Mouse (Mus musculus) left cerebral cortex, postnatal 14 days (tissue): Measurements from ENCODE around the gene Melk. TPM values are rescaled to one million over a fixed set of nuclear protein-coding genes. Genes with fewer than 3 reads are reported as not detected.
A peak's percentile ranks its signal among the peaks of the same experiment; 100 is the strongest.

Experiments
- DNase-seq, 2 experiments: peaks; one replicate each; pipeline ENCODE4 v3.0.0; 2021 to 2022; ENCODE audit warnings: low spot score in 2 of 2, mixed read lengths in 1 of 2
- intact Hi-C: fragments of 180-260 bp; cut with DNase I; formaldehyde crosslinking; loops from one replicate; pipeline ENCODE4 v1.15.1; 2025
- long read RNA-seq, 2 experiments: library from polyadenylated mRNA; stranded (forward); transcript quantifications; one replicate each; pipeline ENCODE4 v2.0.0; 2021
- total RNA-seq, 2 experiments: library from RNA; stranded (reverse); gene quantifications; 2 replicates each; pipeline ENCODE4 v1.2.3; 2021

Melk gene
- under 1 TPM; 0.64 to 0.82 TPM for total RNA-seq
- long read RNA-seq, experiment 1, partial matches to known transcripts, result 0 of 1 reads
- long read RNA-seq, experiment 1, other reads (novel, unspliced or antisense), result 0 of 1 reads
- long read RNA-seq, experiment 2, result 0 reads

- peak; percentile 41 to 56 for DNase-seq
- intact Hi-C loops, result no loop called here
These were observed at the start of gene Melk for GRCm38 (mm10) chr4:44300781-44301750. Gene Melk, plus strand, starts transcription at chr4:44300876.

DNA sequence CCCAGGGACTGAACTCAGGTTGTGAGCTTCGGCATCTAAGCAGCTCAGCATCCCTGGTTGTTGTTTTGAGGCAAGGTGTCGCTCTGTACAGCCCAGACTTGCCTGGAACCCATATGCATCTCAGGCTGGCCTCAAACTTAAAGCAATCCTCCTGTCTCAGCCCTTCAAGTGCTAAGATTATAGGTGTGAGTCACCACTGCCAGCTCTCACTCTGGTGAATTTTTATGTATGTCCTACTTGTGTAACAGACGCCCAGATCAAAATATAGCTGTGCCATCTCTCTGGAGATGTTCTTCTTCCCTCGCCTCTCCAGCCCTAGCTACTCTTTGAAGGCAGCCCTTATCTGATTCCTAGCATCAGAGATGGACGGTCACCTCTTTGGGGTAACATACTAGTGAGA lies 49.2 kb upstream of the Melk start:
- intact Hi-C loops, result no loop called here
- peak; percentile 18 to 25 for DNase-seq

- intact Hi-C loops, result no loop called here
- peak; percentile 45 to 50 for DNase-seq
These were observed 48.4 kb upstream of the Melk start for GRCm38 (mm10) chr4:44251966-44252916.

GRCm38 (mm10) chr4:44253191-44253590 lies 47.5 kb upstream of the Melk start:
- intact Hi-C loops, result no loop called here
- no peak for DNase-seq

DNA sequence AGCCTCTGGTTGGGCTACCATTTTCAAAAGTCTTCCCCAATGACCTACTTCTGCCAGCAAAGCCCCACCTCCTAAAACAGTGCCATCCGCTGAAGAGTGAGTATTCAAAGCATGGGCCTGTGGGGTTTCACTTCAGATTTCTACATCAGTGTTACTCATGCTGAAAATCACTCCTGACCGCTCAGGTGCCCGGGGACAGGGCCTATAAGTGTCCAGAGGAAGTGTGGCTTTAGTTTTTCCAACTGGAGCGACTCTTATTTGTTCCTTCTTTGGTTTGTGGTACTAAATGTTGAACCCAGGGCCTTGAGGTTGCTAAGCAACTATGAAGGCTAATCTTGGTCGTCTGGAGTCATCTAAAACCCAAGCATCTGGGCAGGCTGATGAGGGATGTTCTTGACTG lies 46.1 kb upstream of the Melk start:
- no peak for DNase-seq
- intact Hi-C loops, result no loop called here

GRCm38 (mm10) chr4:44259126-44259525 lies 41.5 kb upstream of the Melk start:
- no peak for DNase-seq
- intact Hi-C loops, result no loop called here

DNA sequence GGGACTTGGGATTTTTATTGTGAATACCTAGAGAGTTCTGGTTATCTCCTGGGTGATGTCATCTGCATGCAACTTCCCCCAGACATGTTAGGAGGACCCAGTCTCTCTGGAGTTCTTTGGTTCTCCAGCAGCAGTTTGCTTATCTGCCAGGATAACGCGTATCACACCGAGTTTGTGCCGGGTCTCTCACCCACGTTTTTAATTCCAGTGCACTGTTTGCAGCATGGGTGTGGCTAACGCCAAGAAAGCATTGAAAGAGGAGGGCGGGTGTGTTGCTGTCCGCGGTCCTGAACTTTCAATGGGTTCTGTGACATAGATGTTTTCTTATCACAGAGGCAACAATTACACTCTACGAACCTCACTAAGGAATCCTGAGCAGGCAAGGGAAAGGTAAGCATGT lies 40.4 kb upstream of the Melk start:
- intact Hi-C loops, result no loop called here
- no peak for DNase-seq

- DNase-seq, result no peak
- intact Hi-C loops, result no loop called here
These were observed 35.2 kb upstream of the Melk start for GRCm38 (mm10) chr4:44265500-44265899.

- no peak for DNase-seq
- intact Hi-C loops, result no loop called here
These were observed 33.2 kb upstream of the Melk start for GRCm38 (mm10) chr4:44267437-44267836.

DNA sequence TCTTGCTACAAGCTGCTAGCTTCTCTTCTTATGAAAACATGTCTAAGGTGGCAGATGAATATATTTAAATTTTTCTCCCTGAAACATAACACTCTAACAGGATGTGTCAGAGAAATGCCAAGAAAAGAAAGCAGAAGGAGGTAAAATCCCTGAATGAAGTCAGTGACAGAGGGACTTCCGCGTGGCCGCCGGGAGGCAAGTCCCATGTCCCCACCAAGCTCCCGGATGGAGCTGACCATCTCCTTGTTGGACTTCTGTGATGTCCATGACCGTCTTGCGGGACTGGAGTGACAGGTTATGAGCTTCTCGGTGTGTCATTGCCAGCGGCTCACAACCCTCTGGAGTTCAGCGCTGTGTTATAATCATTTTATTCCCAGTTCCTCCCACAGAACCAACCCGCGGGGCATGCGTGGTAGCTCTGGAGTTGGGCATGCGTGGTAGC lies 31.3 kb upstream of the Melk start:
- peak; percentile 15 to 42 for DNase-seq
- intact Hi-C loops, result no loop called here

DNA sequence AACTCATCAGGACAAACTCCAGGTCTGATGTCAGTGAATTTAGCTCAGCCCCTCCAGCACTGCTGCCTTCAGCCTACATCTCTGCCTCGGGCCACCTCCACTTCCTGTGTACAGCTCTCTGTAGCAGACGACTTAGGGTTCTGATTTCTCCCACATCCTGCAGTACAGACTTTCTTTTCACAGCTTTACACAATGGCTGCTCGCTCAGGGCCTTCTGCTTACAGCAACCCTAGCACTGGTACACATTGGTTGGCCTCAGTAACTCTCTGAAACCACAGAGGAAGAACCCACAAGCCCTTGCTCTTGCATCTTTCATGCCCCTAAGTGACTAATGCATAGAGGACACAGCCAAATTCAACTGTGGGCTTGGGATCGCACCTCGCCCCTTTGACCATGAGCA lies 29.5 kb upstream of the Melk start:
- DNase-seq, result no peak
- intact Hi-C loops, result no loop called here

DNA sequence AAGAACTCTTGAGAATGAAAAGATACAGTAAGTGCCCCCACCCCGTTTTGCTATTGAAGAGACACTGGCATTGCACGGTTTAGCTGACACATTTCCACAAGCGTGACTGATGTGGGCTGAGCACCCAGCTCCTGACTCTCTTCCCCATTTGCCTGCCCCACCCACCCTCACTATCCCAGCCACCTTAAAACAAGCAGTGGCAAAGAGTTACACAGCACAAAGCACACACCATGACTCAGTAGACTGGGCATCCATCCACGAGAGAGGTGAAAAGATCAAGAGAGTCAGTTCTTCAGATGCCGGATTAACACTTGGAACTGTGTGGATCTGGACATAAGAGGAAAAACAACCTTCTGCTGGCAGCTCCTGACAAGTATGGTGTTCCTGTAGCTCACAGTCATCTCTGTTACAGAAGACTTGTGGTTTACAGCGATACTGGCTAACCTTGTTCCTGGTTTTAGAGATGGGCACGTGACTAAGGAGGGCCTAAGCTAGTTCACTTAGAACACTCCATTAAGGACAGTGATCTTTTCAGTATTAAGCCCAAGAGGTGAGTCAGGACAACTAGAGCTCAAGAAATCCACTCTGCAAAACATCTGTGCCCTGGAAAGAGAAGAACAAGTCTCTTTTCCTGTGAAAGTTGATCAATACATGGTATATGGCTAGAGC lies 18.9 kb upstream of the Melk start:
- no peak for DNase-seq
- intact Hi-C loops, result no loop called here

DNA sequence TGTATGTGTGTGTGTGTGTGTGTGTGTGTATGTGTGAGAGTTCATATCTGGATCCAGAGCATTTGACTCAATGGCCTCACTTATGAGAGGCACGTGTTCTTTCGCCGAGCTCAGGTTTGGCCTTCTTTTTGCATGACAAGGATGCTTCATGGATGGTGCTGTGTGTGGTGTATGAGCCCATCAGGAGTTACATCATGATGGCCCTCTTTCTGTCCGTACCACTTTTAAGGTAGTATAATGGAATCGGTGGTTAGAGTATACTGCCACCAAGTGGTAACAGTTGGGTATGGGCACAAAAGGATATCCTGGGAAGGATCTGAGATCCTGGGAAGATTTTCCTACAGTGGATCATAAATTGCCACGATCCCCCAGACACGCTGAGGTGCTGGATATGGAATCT lies 8.1 kb upstream of the Melk start:
- intact Hi-C loops, result loop anchor here (1.0 to 5.0 kb wide), 2 partner anchors 119 to 220 kb away; no protein-coding TSS in a partner anchor

GRCm38 (mm10) chr4:44295837-44296236 lies 4.8 kb upstream of the Melk start:
- intact Hi-C loops, result no loop called here
- DNase-seq, result no peak

More for the DNA sequence above, 8.1 kb upstream of the Melk start:
- peak; percentile 79 to 85 for DNase-seq

DNA sequence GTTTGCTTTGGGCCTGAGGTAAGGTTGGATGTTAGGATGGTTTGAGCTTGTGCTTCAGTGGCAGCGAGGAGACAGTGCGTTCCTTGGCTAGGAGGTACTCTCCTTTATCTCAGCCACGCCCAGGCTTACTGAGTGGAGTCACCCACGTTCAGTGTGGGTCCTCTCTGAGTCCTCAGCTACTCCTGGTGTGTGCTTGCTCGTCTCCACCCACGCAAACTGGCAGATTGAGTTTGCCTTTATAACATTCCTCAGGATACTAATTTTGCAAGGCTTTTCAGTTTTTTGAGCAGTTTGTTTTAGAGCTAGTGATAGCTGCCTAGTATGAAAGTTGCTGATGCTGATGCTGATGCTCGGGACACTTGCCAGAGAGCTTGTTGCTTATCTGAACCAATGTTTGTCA lies 5.9 kb downstream of the Melk start:
- peak; percentile 52 to 86 for DNase-seq

DNA sequence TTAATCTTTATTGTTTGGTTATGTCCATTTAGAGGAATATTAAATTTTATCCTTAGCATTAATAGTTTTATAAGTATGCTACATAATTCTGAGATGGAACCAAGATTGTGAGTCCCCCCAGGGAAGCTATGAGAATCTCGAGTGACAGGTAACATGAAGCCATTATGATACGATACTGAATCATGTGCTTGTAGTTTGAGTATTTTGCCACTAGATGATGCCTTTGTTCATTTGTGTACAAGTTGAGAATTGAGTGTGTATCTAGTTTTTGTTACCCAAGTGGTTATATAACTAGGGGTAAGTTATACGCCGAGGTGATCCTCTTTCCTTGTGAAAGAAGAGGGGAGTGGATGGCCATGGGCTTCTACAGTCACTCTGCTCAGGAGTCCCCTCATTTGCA lies 9.8 kb downstream of the Melk start:
- DNase-seq, result no peak
- intact Hi-C loops, result no loop called here

More for the DNA sequence above, 5.9 kb downstream of the Melk start:
- intact Hi-C loops, result no loop called here

DNA sequence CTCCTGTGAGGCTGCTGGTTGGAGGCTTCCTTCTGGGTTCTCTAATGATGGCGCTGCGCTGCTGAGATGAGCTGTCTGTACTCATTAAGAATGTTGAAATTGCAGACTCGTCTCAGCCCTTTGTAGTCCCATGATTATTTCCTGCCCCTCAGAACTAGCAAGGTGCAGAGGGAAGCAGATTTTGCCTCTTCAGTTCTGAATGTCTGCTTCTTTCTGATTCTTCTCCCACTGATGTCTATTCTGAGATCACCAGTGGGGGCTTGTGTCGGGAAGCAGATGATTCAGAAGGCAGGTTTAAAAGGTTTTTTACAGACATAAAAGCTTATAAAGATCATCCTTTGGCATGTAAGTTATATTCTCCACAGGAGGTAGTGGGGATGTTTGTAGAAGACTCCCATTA lies 10.2 kb downstream of the Melk start:
- peak in 1 of 2 experiments; percentile 12 for DNase-seq
- intact Hi-C loops, result no loop called here

GRCm38 (mm10) chr4:44316270-44316809 lies 15.7 kb downstream of the Melk start:
- DNase-seq, result no peak
- intact Hi-C loops, result no loop called here

- no peak for DNase-seq
- intact Hi-C loops, result loop anchor here (10.0 kb wide), 1 partner anchor 344 kb away; no protein-coding TSS in a partner anchor
These were observed 19.8 kb downstream of the Melk start for GRCm38 (mm10) chr4:44320448-44320847.
